ENCODE assay signal across 30 mouse cellular contexts in genomic region chr7:63590305-63590704, GRCm38 (mm10).
DNase-seq lines count a peak whose midpoint lies in the region; ATAC-seq and TF ChIP-seq lines count a peak whose summit lies in the region.
"Had no signal": no experiment of that assay in that cellular context is flagged by ENCODE, and none has a peak within 500 bp of the region (broad histone marks: within the 10 kb centered on the region; RNA-seq: fewer than 3 reads in every experiment).

No protein-coding gene starts in this region.

- TF ChIP-seq CTCF in cerebellum, adult 2 months (IDR thresholded peaks at IDR 0.05; ENCODE audit: borderline replicate concordance, insufficient read depth, low read depth, low read length): peak; percentile 53; the same call in 1 of the 2 replicates
- 0 out of 2 replicates have a peak, but pooled peaks have one; percentile 13 for TF ChIP-seq CTCF in intestine, postnatal 0 days (IDR thresholded peaks at IDR 0.05; ENCODE audit: low read depth)
- TF ChIP-seq CTCF in ES-Bruce4 (IDR thresholded peaks at IDR 0.05; ENCODE audit: low read depth, low read length): peak; percentile 39
- TF ChIP-seq CTCF in stomach, postnatal 0 days (IDR thresholded peaks at IDR 0.05; ENCODE audit: low read depth): 0 out of 2 replicates have a peak, but pooled peaks have one; percentile 6

- H3K4me3 ChIP-seq in cerebellum, adult 2 months (replicated peaks; ENCODE audit: insufficient read depth, low read depth, low read length): no peak overlapping the region
- H3K4me3 ChIP-seq in intestine, postnatal 0 days (ENCODE audit: low read depth, low read length): no peak overlapping the region
- no peak overlapping the region for H3K4me3 ChIP-seq in intestine, embryonic 15.5 days (replicated peaks)
- no peak overlapping the region for H3K4me3 ChIP-seq in ES-Bruce4 (ENCODE audit: low read depth, low read length)
- H3K4me3 ChIP-seq in stomach, postnatal 0 days (ENCODE audit: low read depth, low read length): no peak overlapping the region
- H3K4me3 ChIP-seq: embryonic facial prominence, embryonic 10.5 days; embryonic facial prominence, embryonic 15.5 days; forebrain, embryonic 13.5 days; gastrocnemius, adult 2 months; heart, embryonic 13.5 days; hindbrain, embryonic 15.5 days; limb, embryonic 13.5 days; neural tube, embryonic 15.5 days had no signal

- no peak overlapping the region for H3K9ac ChIP-seq in intestine, postnatal 0 days (ENCODE audit: low read depth, low read length)
- H3K9ac ChIP-seq in intestine, embryonic 15.5 days: no peak overlapping the region
- H3K9ac ChIP-seq in ES-Bruce4 (ENCODE audit: low read depth, poor library complexity, severe bottlenecking): no peak overlapping the region
- H3K9ac ChIP-seq in stomach, postnatal 0 days (ENCODE audit: low read length): no peak overlapping the region
- H3K9ac ChIP-seq: embryonic facial prominence, embryonic 15.5 days; forebrain, embryonic 13.5 days; heart, embryonic 13.5 days; hindbrain, embryonic 15.5 days; limb, embryonic 13.5 days; liver, postnatal 0 days; neural tube, embryonic 15.5 days had no signal

- ATAC-seq in cerebellum, adult (ENCODE audit: insufficient number of reproducible peaks, low FRiP score, low TSS enrichment): no peak; the same call in 1 of the 2 replicates
- ATAC-seq in intestine, postnatal 0 days: no peak
- ATAC-seq in intestine, embryonic 15.5 days: no peak
- no peak for ATAC-seq in stomach, postnatal 0 days (ENCODE audit: low FRiP score, low TSS enrichment)
- no peak for ATAC-seq in granulocyte monocyte progenitor cell, adult 5-6 weeks (replicated peaks; ENCODE audit: poor library complexity, severe bottlenecking)
- ATAC-seq: activated CD4-positive, CD25-positive, alpha-beta regulatory T cell, adult 4 months; forebrain, embryonic 13.5 days; liver, postnatal 0 days had no signal

- no peak for DNase-seq in cerebellum, adult 2 months
- no peak for DNase-seq in stomach, postnatal 0 days (ENCODE audit: low spot score)
- DNase-seq: adrenal gland, adult 2 months; adrenal gland, postnatal 36 days; cerebellum, adult 11 months; gastrocnemius, adult 2 months; heart, postnatal 10 days; kidney, adult 8-10 months; layer of hippocampus, adult 9-11 months; liver, postnatal 0 days; midbrain, embryonic 14.5 days; retina, postnatal 1 day; right cerebral cortex, postnatal 14 days; thymus, postnatal 14 days had no signal

- peaks cover 23% of the 10 kb centered on the region for H3K4me1 ChIP-seq in cerebellum, adult 2 months (ENCODE audit: control insufficient read depth, insufficient read depth, low read length)
- no peaks in the 10 kb centered on the region for H3K4me1 ChIP-seq in intestine, postnatal 0 days (replicated peaks; ENCODE audit: control insufficient read depth, insufficient read depth, low read length)
- H3K4me1 ChIP-seq in intestine, embryonic 15.5 days (replicated peaks): no peaks in the 10 kb centered on the region
- no peaks in the 10 kb centered on the region for H3K4me1 ChIP-seq in ES-Bruce4 (ENCODE audit: control insufficient read depth, insufficient read depth, low read length)
- no peaks in the 10 kb centered on the region for H3K4me1 ChIP-seq in stomach, postnatal 0 days (replicated peaks; ENCODE audit: control insufficient read depth, insufficient read depth)
- H3K4me1 ChIP-seq: embryonic facial prominence, embryonic 10.5 days; embryonic facial prominence, embryonic 15.5 days; forebrain, embryonic 13.5 days; heart, embryonic 13.5 days; hindbrain, embryonic 15.5 days; limb, embryonic 13.5 days; neural tube, embryonic 15.5 days had no signal

- no peak for TF ChIP-seq EP300 in ES-Bruce4 (IDR thresholded peaks at IDR 0.05; ENCODE audit: insufficient read depth, low read depth, low read length)
- TF ChIP-seq EP300 in stomach, postnatal 0 days (optimal IDR thresholded peaks at IDR 0.05): no peak

- no peaks in the 10 kb centered on the region for H3K36me3 ChIP-seq in intestine, postnatal 0 days (ENCODE audit: control insufficient read depth, insufficient read depth)
- no peaks in the 10 kb centered on the region for H3K36me3 ChIP-seq in intestine, embryonic 15.5 days
- no peaks in the 10 kb centered on the region for H3K36me3 ChIP-seq in ES-Bruce4 (ENCODE audit: control insufficient read depth, insufficient read depth, low read length, poor library complexity, severe bottlenecking)
- H3K36me3 ChIP-seq in stomach, postnatal 0 days (ENCODE audit: control insufficient read depth, insufficient read depth, low read length): no peaks in the 10 kb centered on the region
- H3K36me3 ChIP-seq: embryonic facial prominence, embryonic 10.5 days; embryonic facial prominence, embryonic 15.5 days; heart, embryonic 13.5 days; hindbrain, embryonic 15.5 days; limb, embryonic 13.5 days; neural tube, embryonic 15.5 days had no signal

- 52% methylated on average over 2 of the region's 2 CpGs for WGBS in cerebellum, adult 2 months
- 60% methylated on average over 2 of the region's 2 CpGs for WGBS in intestine, postnatal 0 days
- WGBS in intestine, embryonic 15.5 days: 66% methylated on average over 2 of the region's 2 CpGs
- 47% methylated on average over 2 of the region's 2 CpGs for WGBS in stomach, postnatal 0 days

- H3K27me3 ChIP-seq in cerebellum, adult 2 months (ENCODE audit: control insufficient read depth, insufficient read depth, low read length): no peaks in the 10 kb centered on the region
- H3K27me3 ChIP-seq in intestine, postnatal 0 days (replicated peaks; ENCODE audit: control insufficient read depth, insufficient read depth, low read length): no peaks in the 10 kb centered on the region
- no peaks in the 10 kb centered on the region for H3K27me3 ChIP-seq in intestine, embryonic 15.5 days (replicated peaks)
- H3K27me3 ChIP-seq in ES-Bruce4 (ENCODE audit: control insufficient read depth, insufficient read depth, low read length, poor library complexity, severe bottlenecking): no peaks in the 10 kb centered on the region
- no peaks in the 10 kb centered on the region for H3K27me3 ChIP-seq in stomach, postnatal 0 days (ENCODE audit: control insufficient read depth, insufficient read depth, low read length)
- H3K27me3 ChIP-seq: embryonic facial prominence, embryonic 15.5 days; forebrain, embryonic 13.5 days; heart, embryonic 13.5 days; hindbrain, embryonic 15.5 days; limb, embryonic 13.5 days; neural tube, embryonic 15.5 days had no signal

- TF ChIP-seq POLR2A in cerebellum, adult 2 months (IDR thresholded peaks at IDR 0.05; ENCODE audit: borderline replicate concordance, insufficient read depth, low read length): no peak
- TF ChIP-seq POLR2A in ES-Bruce4 (IDR thresholded peaks at IDR 0.05; ENCODE audit: insufficient read depth, low read length): no peak

- H3K27ac ChIP-seq in cerebellum, adult 2 months (ENCODE audit: insufficient read depth, low read length): no peak overlapping the region
- H3K27ac ChIP-seq in intestine, postnatal 0 days (ENCODE audit: low read depth, low read length): no peak overlapping the region
- no peak overlapping the region for H3K27ac ChIP-seq in intestine, embryonic 15.5 days
- no peak overlapping the region for H3K27ac ChIP-seq in ES-Bruce4 (ENCODE audit: insufficient read depth, low read length)
- no peak overlapping the region for H3K27ac ChIP-seq in stomach, postnatal 0 days (replicated peaks)
- H3K27ac ChIP-seq: embryonic facial prominence, embryonic 10.5 days; embryonic facial prominence, embryonic 15.5 days; forebrain, embryonic 13.5 days; gastrocnemius, adult 2 months; heart, embryonic 13.5 days; hindbrain, embryonic 15.5 days; kidney, postnatal 0 days; limb, embryonic 13.5 days; macrophage; neural tube, embryonic 15.5 days had no signal

- no peak overlapping the region for H3K4me2 ChIP-seq in intestine, postnatal 0 days (replicated peaks; ENCODE audit: low read depth)
- H3K4me2 ChIP-seq in intestine, embryonic 15.5 days (replicated peaks): no peak overlapping the region
- no peak overlapping the region for H3K4me2 ChIP-seq in stomach, postnatal 0 days (replicated peaks; ENCODE audit: low read depth)
- H3K4me2 ChIP-seq: embryonic facial prominence, embryonic 15.5 days; forebrain, embryonic 13.5 days; heart, embryonic 13.5 days; hindbrain, embryonic 15.5 days; limb, embryonic 13.5 days; liver, embryonic 11.5 days; neural tube, embryonic 15.5 days had no signal

- H3K9me3 ChIP-seq in intestine, postnatal 0 days (ENCODE audit: control insufficient read depth): no peaks in the 10 kb centered on the region
- H3K9me3 ChIP-seq in intestine, embryonic 15.5 days: no peaks in the 10 kb centered on the region
- no peaks in the 10 kb centered on the region for H3K9me3 ChIP-seq in ES-Bruce4 (replicated peaks; ENCODE audit: control insufficient read depth, insufficient read depth, low read length, poor library complexity, severe bottlenecking)
- H3K9me3 ChIP-seq in stomach, postnatal 0 days (ENCODE audit: control insufficient read depth, low read length): no peaks in the 10 kb centered on the region
- H3K9me3 ChIP-seq: embryonic facial prominence, embryonic 10.5 days; embryonic facial prominence, embryonic 15.5 days; forebrain, embryonic 13.5 days; heart, embryonic 13.5 days; hindbrain, embryonic 15.5 days; limb, embryonic 13.5 days; neural tube, embryonic 15.5 days had no signal
